ENCODE assay signal across 18 mouse cellular contexts in the genomic region with DNA sequence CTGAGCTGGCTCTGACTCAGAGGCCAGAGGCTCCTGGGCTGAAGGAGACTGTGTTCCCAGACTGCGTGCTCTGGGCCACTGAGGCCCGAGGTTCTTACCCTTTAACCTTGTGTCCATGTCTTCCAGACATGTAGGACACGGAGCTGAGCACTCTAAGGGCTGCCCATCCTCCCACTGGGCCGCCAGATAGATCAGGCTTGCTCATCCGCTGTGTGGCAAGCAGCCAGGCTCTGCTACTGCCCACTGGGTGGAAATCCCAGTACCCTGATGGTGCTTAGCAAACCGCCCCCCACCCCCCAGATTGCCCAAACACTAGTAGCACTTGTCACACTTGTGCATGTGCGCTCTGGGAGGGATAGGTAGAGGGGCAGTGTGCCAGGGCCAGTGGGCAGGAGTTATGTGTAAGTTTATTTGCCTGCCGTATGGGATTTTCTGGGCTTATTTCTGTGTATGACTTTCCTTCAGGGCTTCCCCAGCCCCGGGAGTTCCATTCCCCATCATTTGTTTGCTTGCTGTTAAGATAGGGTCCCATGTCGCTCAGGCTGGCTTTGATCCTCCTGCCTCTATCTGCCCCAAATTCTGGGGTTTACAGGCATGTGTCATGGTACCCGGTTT. TPM values are rescaled to one million over a fixed set of nuclear protein-coding genes. Genes with fewer than 3 reads are reported as not detected.
DNase-seq lines count a peak whose midpoint lies in the region; ATAC-seq and TF ChIP-seq lines count a peak whose summit lies in the region.
"Had no signal": no experiment of that assay in that cellular context is flagged by ENCODE, and none has a peak within 500 bp of the region (broad histone marks: within the 10 kb centered on the region; RNA-seq: fewer than 3 reads in every experiment).

No protein-coding gene starts in this region.

- H3K9ac ChIP-seq in liver, embryonic 14.5 days (replicated peaks): peak overlapping the region; percentile 63
- no peak overlapping the region for H3K9ac ChIP-seq in forebrain, embryonic 15.5 days (replicated peaks)
- no peak overlapping the region for H3K9ac ChIP-seq in hindbrain, embryonic 16.5 days (ENCODE audit: low read depth, low read length)
- H3K9ac ChIP-seq: embryonic facial prominence, embryonic 15.5 days; hindbrain, embryonic 15.5 days; limb, embryonic 12.5 days had no signal

- H3K4me1 ChIP-seq in liver, embryonic 14.5 days (replicated peaks; ENCODE audit: control insufficient read depth in 2 of 2, insufficient read depth in 2 of 2, low read length in 1 of 2): peaks cover 21 to 32% of the 10 kb centered on the region in 2 experiments
- H3K4me1 ChIP-seq in forebrain, embryonic 15.5 days: peaks cover 17% of the 10 kb centered on the region
- peaks cover 8% of the 10 kb centered on the region for H3K4me1 ChIP-seq in hindbrain, embryonic 16.5 days (ENCODE audit: control insufficient read depth, insufficient read depth, low read depth, low read length)

- H3K9me3 ChIP-seq in liver, embryonic 14.5 days (ENCODE audit: control insufficient read depth, low read length): no peaks in the 10 kb centered on the region
- H3K9me3 ChIP-seq in forebrain, embryonic 15.5 days: no peaks in the 10 kb centered on the region
- no peaks in the 10 kb centered on the region for H3K9me3 ChIP-seq in hindbrain, embryonic 16.5 days (ENCODE audit: control insufficient read depth, low read length)
- H3K9me3 ChIP-seq: embryonic facial prominence, embryonic 15.5 days; hindbrain, embryonic 15.5 days; limb, embryonic 12.5 days had no signal

- 74% methylated on average over 11 of the region's 11 CpGs for WGBS in liver, embryonic 14.5 days (ENCODE audit: insufficient replicate concordance)
- 85% methylated on average over 11 of the region's 11 CpGs for WGBS in forebrain, embryonic 15.5 days
- 87% methylated on average over 11 of the region's 11 CpGs for WGBS in hindbrain, embryonic 16.5 days

- TF ChIP-seq CTCF in liver, embryonic 14.5 days (IDR thresholded peaks at IDR 0.05; ENCODE audit: low read depth): no peak

- no peaks in the 10 kb centered on the region; the same call in 1 of the 2 replicates for H3K36me3 ChIP-seq in liver, embryonic 14.5 days (replicated peaks; ENCODE audit: control insufficient read depth, insufficient read depth, low read depth)
- no peaks in the 10 kb centered on the region for H3K36me3 ChIP-seq in forebrain, embryonic 15.5 days
- no peaks in the 10 kb centered on the region for H3K36me3 ChIP-seq in hindbrain, embryonic 16.5 days (ENCODE audit: control insufficient read depth, insufficient read depth, low read length)
- H3K36me3 ChIP-seq: embryonic facial prominence, embryonic 15.5 days; hindbrain, embryonic 15.5 days had no signal

- peak overlapping the region; percentile 77 for H3K4me2 ChIP-seq in liver, embryonic 14.5 days (ENCODE audit: low read depth)
- H3K4me2 ChIP-seq in forebrain, embryonic 15.5 days (replicated peaks): no peak overlapping the region
- no peak overlapping the region for H3K4me2 ChIP-seq in hindbrain, embryonic 16.5 days (ENCODE audit: low read length)
- H3K4me2 ChIP-seq: embryonic facial prominence, embryonic 15.5 days; heart, embryonic 11.5 days; hindbrain, embryonic 15.5 days; limb, embryonic 12.5 days; midbrain, embryonic 11.5 days had no signal

- peak overlapping the region; percentile 53 for H3K27ac ChIP-seq in liver, embryonic 14.5 days
- no peak overlapping the region for H3K27ac ChIP-seq in forebrain, embryonic 15.5 days (replicated peaks)
- H3K27ac ChIP-seq in hindbrain, embryonic 16.5 days (ENCODE audit: low read depth, low read length): no peak overlapping the region
- H3K27ac ChIP-seq: embryonic facial prominence, embryonic 15.5 days; hindbrain, embryonic 15.5 days; limb, embryonic 12.5 days had no signal

- no peaks in the 10 kb centered on the region for H3K27me3 ChIP-seq in liver, embryonic 14.5 days (ENCODE audit: control insufficient read depth, insufficient read depth, low read length)
- H3K27me3 ChIP-seq in forebrain, embryonic 15.5 days: no peaks in the 10 kb centered on the region
- no peaks in the 10 kb centered on the region for H3K27me3 ChIP-seq in hindbrain, embryonic 16.5 days (replicated peaks; ENCODE audit: control insufficient read depth, insufficient read depth, low read length)
- H3K27me3 ChIP-seq: embryonic facial prominence, embryonic 15.5 days; hindbrain, embryonic 15.5 days; limb, embryonic 12.5 days had no signal

- ATAC-seq in liver, embryonic 14.5 days (ENCODE audit: insufficient read depth): no peak
- ATAC-seq in forebrain, embryonic 15.5 days (replicated peaks): no peak
- ATAC-seq in hindbrain, embryonic 16.5 days: no peak
- ATAC-seq: CD4-positive, CD25-positive, alpha-beta regulatory T cell, adult 4 months had no signal

- peak overlapping the region; percentile 58 to 61 for H3K4me3 ChIP-seq in liver, embryonic 14.5 days (ENCODE audit: insufficient read depth in 1 of 2, low read depth in 2 of 2, low read length in 2 of 2)
- no peak overlapping the region for H3K4me3 ChIP-seq in forebrain, embryonic 15.5 days
- no peak overlapping the region for H3K4me3 ChIP-seq in hindbrain, embryonic 16.5 days (ENCODE audit: low read length)
- H3K4me3 ChIP-seq: embryonic facial prominence, embryonic 15.5 days; hindbrain, embryonic 15.5 days; limb, embryonic 12.5 days had no signal

- peak; percentile 62 for DNase-seq in spleen, adult 12 weeks (ENCODE audit: low spot score)
- DNase-seq in spleen, adult 18-20 months: no peak
- DNase-seq in MN1 (ENCODE audit: low spot score): peak; percentile 17
- no peak for DNase-seq in liver, embryonic 14.5 days (ENCODE audit: low read depth in 3 of 3, low spot score in 3 of 3)
- DNase-seq in spleen, postnatal 4 days (ENCODE audit: low spot score in 2 of 2): peak; percentile 71 to 80
- DNase-seq: adrenal gland, postnatal 14 days; cerebellum, adult 8-10 months; gastrocnemius, postnatal 25 days; kidney, adult 9 months; thymus, postnatal 25 days had no signal

- TF ChIP-seq EP300 in liver, embryonic 14.5 days (IDR thresholded peaks at IDR 0.05; ENCODE audit: low read depth): no peak

RNA-seq across cellular contexts. Expression of a gene that starts 1.8 kb away (rescaled TPM):
- polyA plus RNA-seq in liver, embryonic 14.5 days (2012; rRNA removed): 47.0 and 47.2 TPM in 2 replicates
- polyA plus RNA-seq in liver, embryonic 14.5 days (2014; fragmentation: Nextera tagmentation; extraction: Ambion mirVana): 52.7 and 72.1 TPM in 2 replicates
- 1.7 TPM in 2 replicates for polyA plus RNA-seq in forebrain, embryonic 15.5 days (2015; fragmentation: Nextera tagmentation; extraction: Ambion mirVana)
- 1.6 and 2.1 TPM in 2 replicates for polyA plus RNA-seq in hindbrain, embryonic 16.5 days (2015; fragmentation: Nextera tagmentation; extraction: Ambion mirVana)

RNA-seq across cellular contexts. Expression of a gene that starts 19.3 kb away (rescaled TPM):
- polyA plus RNA-seq in liver, embryonic 14.5 days (2012; rRNA removed): 10.6 and 14.0 TPM in 2 replicates
- polyA plus RNA-seq in liver, embryonic 14.5 days (2014; fragmentation: Nextera tagmentation; extraction: Ambion mirVana): 12.6 and 15.0 TPM in 2 replicates
- polyA plus RNA-seq in forebrain, embryonic 15.5 days (2015; fragmentation: Nextera tagmentation; extraction: Ambion mirVana): 55.5 and 57.1 TPM in 2 replicates
- 57.7 and 65.3 TPM in 2 replicates for polyA plus RNA-seq in hindbrain, embryonic 16.5 days (2015; fragmentation: Nextera tagmentation; extraction: Ambion mirVana)

Comparison
In these comparisons a context has a peak if more than half of its experiments do, and no peak if none do; other contexts are left out.
1. DNase-seq: peak in spleen, adult 12 weeks (single experiment), MN1 (single experiment) and spleen, postnatal 4 days (2 of 2); none in spleen, adult 18-20 months (0 of 2) and liver, embryonic 14.5 days (0 of 3).
2. H3K4me3 ChIP-seq: peak in liver, embryonic 14.5 days (2 of 2); none in forebrain, embryonic 15.5 days (single experiment) and hindbrain, embryonic 16.5 days (single experiment).
3. RNA of a gene that starts 1.8 kb away (polyA plus RNA-seq): 47.0 to 72.1 TPM in liver, embryonic 14.5 days; 1.6 to 2.1 TPM in hindbrain, embryonic 16.5 days and 1.7 TPM in forebrain, embryonic 15.5 days; every median in the first group is over 10 times any median in the second.